Mouse (Mus musculus): Measurements from ENCODE around the gene Gm14308.
"Not testable (repeated sequence)": the region's sequence is repeated elsewhere in the genome, so short reads cannot be mapped to it uniquely, and the experiment has no call there.

Gm14308 gene

DNA sequence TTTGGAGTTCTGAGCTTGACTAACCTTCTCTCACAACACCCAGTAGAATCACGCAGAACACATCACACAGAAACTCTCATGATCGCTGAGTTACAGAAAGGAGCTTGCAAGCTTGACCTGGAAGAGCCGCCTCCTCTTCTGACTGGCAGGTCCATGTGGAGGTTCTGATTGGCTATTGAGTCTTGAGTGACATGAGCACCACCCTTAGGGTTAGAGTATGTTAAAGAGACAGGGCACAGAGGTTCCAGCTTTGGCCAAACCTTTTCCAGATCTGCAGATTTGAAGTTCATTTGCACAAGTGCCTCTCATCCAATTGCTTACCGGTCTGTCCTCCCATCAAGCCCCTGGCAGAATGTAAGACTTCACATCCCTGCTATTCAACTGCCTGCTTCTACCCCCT, at the start of gene Gm14308:
Gene Gm14308, minus strand, starts transcription at position 101 of the 400 bp plus-strand sequence.
- not testable (repeated sequence) for DNase-seq (ENCODE audit: low spot score)

DNA sequence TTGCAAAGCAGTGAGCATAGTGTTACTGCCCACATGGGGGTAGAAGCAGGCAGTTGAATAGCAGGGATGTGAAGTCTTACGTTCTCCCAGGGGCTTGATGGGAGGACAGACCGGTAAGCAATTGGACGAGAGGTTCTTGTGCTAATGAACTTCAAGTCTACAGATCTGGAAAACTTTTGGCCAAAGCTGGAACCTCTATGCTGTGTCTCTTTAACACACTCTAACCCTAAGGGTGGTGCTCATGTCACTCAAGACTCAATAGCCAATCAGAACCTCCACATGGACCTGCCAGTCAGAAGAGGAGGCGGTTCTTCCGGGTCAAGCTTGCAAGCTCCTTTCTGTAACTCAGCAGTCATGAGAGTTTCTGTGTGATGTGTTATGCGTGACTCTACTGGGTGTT, 34.1 kb upstream of the Gm14308 start, which contains the start of gene Zfp973:
Gene Zfp973, plus strand, starts transcription at position 301 of the 400 bp plus-strand sequence.
- not testable (repeated sequence) for DNase-seq (ENCODE audit: low spot score)

All from embryo, embryonic 10.5 days (tissue).